Mouse (Mus musculus): Measurements from ENCODE around the gene Ralgps1.

GRCm38 (mm10) chr2:33302828-33303227, 68.5 kb downstream of the Ralgps1 start:
- TF ChIP-seq CTCF (IDR thresholded peaks at IDR 0.05) (no peak), EP300 (IDR thresholded peaks at IDR 0.05) (no peak)
